Mouse (Mus musculus) retina, postnatal 1 day (tissue): ENCODE measurements at regions not wholly inside any gene's neighbourhood (a gene's known extent, or its start where the extent isn't known, plus 50 kb on each side); places are given as distances from the start of the nearest gene placed in this dataset.

Experiments used
- DNase-seq: peaks from one replicate; pipeline ENCODE4 v3.0.0-alpha.2; 2012

DNA sequence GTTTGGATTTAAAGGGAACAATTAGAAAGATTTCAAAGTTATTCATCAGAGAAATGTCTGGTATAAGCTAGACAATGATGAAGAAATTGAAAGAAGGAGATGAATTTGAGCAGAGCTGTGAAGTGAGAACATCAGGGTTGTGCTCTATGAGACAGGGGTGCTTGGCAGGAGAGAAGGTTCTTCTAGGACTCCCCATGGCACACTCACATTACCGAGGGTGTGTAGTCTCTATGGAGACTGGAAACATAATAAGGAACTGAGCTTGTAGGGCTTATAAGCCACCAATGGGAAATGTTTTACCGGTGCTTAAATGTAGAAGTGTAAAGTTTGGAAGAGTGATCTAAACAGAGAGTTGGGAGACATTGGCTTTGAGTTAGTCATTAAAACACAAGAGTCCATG, 889.9 kb downstream of the Stim2 start:
- DNase-seq: no peak

DNA sequence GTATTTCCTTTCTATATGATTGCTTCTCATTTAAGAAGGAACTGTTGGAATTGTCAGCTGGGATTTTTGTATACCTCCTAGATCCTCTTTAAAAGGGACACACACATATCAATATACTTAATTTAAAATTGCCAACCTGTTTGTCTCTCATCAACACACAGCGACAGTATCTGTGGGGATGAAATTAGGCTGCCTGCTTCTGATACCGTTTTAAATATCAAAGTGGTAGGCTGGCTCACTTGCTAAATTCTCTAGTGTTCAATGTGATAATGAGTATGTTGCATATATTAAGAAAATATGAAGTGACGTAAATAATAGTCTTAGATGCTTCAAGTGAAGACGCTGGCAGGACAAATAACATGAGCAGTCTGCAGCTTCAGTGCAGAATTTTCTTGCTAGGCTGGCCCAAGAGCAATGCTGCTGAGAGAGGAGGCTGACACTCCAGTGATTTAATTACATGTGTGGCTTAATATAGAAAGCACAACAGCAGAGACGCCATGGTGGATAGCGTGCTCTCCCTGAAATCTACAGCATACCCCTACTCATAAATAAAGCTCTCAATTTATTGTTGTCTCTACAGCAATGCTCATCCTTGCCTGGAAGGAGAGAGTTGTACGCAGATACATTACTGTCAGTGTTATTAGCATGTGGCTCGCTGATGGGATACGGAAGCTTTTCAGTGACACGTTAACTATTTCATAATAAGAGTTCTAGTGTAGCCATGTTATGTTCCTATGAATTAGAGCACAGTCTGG, 896.4 kb downstream of the Stim2 start:
- DNase-seq: peak; percentile 7
